Mouse (Mus musculus) testis, adult 2 months (tissue): Measurements from ENCODE around the gene Tpp1. TPM values are rescaled to one million over a fixed set of nuclear protein-coding genes. Genes with fewer than 3 reads are reported as not detected.

Experiments
- H3K27ac ChIP-seq: fragments of 200-500 bp; 2 replicates; pipeline ENCODE4 v1.5.1; 2012; ENCODE audit warnings: low read depth, low read length; ENCODE audit not compliant: control insufficient read depth, insufficient read depth
- H3K27me3 ChIP-seq: fragments of 200-500 bp; 2 replicates; pipeline ENCODE4 v1.6.1; 2012; ENCODE audit warnings: mild to moderate bottlenecking, low read length, moderate library complexity; ENCODE audit not compliant: control insufficient read depth, insufficient read depth
- H3K36me3 ChIP-seq: fragments of 200-500 bp; 2 replicates; pipeline ENCODE4 v1.6.1; 2012; ENCODE audit warnings: mild to moderate bottlenecking, low read length; ENCODE audit not compliant: control insufficient read depth, insufficient read depth
- H3K4me1 ChIP-seq: fragments of 200-500 bp; 2 replicates; pipeline ENCODE4 v1.6.1; 2012; ENCODE audit warnings: low read length; ENCODE audit not compliant: control insufficient read depth, insufficient read depth
- H3K4me3 ChIP-seq: fragments of 200-500 bp; 2 replicates; pipeline ENCODE4 v1.5.1; 2012; ENCODE audit warnings: low read depth, mild to moderate bottlenecking, low read length, moderate library complexity, mixed read lengths; ENCODE audit not compliant: control insufficient read depth
- CTCF ChIP-seq: fragments of 200-500 bp; IDR thresholded peaks from 2 replicates; pipeline ENCODE4 v1.5.1; 2012; ENCODE audit warnings: low read depth, mild to moderate bottlenecking, inconsistent platforms, low read length, moderate library complexity; ENCODE audit not compliant: control insufficient read depth, insufficient read depth, insufficient replicate concordance
- POLR2A ChIP-seq: fragments of 200-500 bp; IDR thresholded peaks from 2 replicates; pipeline ENCODE4 v1.6.1; 2012; ENCODE audit warnings: low read depth, mild to moderate bottlenecking, inconsistent platforms, low read length, moderate library complexity; ENCODE audit not compliant: control insufficient read depth
- polyA plus RNA-seq: library from polyadenylated mRNA; depleted of rRNA; stranded (reverse); fragments of >200 nt; gene quantifications from 2 replicates; pipeline ENCODE4 v1.2.3, GENCODE M21; 2012

Gene Tpp1
- polyA plus RNA-seq, 1 experiment, result 10.5 TPM

DNA sequence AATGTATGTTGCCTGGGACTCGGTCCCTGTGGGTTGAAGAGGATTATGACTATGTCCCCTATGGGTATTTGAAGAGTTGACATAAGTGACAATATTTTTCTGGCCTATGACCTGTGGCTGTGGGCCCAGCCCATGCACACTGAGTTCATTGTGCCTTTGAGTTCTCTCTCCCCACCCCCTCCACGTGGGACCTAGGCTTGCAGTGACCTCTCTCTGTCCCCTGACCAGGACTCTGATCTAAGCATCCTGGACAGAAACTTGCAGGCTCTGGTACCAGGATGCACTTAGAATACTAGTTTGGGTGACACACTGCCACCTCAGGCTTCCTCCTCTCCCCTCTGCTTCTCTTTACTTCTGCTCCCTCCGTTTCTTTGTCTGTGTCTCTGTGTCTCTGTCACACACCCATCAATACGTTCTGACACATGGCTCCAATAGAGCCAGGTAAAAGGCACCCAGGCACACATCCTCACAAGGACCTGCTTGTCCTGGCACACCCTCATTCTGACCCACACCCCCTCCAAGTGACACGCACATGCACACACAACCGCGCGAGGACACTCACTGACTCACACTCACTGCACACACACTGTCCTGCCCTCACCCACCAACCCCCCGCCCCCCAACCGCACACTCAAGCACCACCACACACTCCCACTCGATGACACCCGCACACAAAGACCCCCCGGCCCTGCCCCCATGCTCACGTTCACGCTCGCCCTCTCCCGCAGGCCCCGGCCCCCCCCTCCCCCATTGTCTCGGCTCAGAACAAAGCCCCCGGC lies 34.7 kb upstream of the Tpp1 start:
- no peak for TF ChIP-seq POLR2A
- TF ChIP-seq CTCF, result no peak
- Histone ChIP-seq H3K36me3 (no peaks in the 10 kb centered on the region), H3K4me1 (peaks cover 10% of the 10 kb centered on the region), H3K27me3 (peaks cover 4% of the 10 kb centered on the region; the same call in 1 of the 2 replicates), H3K4me3 (peak overlapping the region; percentile 83), H3K27ac (no peak overlapping the region)

DNA sequence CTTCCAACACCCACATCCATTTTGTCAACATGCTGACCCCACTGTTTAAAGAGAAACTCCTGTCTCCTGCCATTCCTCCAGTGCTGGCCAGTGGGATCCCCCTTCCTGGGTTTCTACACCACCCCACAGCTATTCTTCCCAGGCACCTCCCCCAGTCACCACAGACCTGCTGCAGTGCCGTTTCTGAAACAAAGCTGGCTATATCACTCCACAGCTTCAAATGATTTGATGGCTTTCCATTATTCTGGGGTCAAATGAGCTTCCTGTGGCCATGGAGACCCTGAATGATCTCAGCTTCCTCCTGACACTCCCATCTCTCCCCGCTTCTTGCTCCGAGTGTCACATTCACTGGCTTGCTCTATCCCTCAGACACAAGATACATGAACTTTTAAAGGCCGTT lies 32.5 kb upstream of the Tpp1 start:
- TF ChIP-seq POLR2A (no peak), CTCF (no peak)
- no peak overlapping the region for H3K27ac ChIP-seq
- no peak overlapping the region for H3K4me3 ChIP-seq
- peaks cover 10% of the 10 kb centered on the region for H3K4me1 ChIP-seq
- no peaks in the 10 kb centered on the region for H3K36me3 ChIP-seq
- peaks cover 4% of the 10 kb centered on the region; the same call in 1 of the 2 replicates for H3K27me3 ChIP-seq

DNA sequence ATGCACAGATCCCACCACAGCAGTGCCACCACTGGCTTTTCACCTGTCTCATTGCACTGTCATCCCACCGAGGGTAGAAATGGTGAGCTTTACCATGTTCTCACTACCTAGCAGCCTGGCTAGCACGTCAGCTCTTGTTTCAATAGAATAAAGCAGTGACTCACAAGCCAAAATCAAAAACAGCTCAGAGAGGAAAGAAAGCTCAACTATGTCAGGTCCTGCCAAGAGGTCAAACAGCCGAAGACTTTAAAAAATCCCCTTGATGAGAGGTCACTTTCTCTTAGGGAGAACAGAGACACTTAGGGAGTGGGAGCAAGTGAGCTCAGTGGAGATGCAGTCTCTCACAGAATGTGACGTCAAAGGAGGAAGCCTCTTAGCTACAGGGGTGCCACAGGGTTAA lies 31.8 kb upstream of the Tpp1 start:
- Histone ChIP-seq H3K27me3 (peaks cover 4% of the 10 kb centered on the region; the same call in 1 of the 2 replicates), H3K36me3 (no peaks in the 10 kb centered on the region), H3K27ac (no peak overlapping the region), H3K4me3 (no peak overlapping the region), H3K4me1 (peaks cover 10% of the 10 kb centered on the region)
- no peak for TF ChIP-seq POLR2A
- no peak for TF ChIP-seq CTCF

DNA sequence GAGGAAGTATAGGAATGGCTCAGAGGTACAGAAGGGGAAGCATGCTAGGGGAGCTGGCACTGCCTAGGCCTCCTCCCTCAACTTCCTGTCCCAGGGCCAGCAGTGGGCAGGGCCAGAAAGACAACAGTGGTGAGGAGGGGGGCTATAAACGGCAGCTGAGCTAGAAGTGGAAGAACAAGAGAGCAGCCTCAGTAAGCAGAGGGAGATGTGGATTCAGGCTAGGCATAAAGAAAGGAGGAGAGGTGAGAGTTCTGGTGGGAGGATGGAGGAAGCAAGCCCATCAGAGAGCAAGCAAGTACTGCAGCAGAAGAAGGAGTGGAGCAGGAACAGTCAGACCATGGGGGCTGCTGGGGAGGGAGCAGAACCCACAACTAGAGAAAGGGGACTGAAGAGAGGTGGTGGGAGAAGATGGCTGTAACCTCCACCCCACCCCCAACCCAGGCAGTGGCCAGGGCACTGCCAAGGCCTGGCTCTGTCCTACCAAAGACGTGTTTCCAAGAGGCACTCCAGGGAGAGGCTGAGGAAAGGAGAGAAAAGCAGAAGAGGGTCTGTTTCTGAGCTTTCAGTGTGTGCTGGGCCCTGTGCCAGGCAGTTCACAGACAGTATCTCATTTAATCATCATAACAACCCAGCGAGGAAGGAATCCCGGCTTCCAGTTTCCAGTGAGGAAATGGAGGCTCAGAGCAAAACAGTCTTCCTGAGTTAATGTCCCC lies 26.7 kb upstream of the Tpp1 start:
- Histone ChIP-seq H3K27me3 (no peaks in the 10 kb centered on the region), H3K27ac (no peak overlapping the region), H3K4me3 (no peak overlapping the region), H3K36me3 (no peaks in the 10 kb centered on the region), H3K4me1 (no peaks in the 10 kb centered on the region; the same call in 1 of the 2 replicates)
- no peak for TF ChIP-seq POLR2A
- TF ChIP-seq CTCF, result no peak

DNA sequence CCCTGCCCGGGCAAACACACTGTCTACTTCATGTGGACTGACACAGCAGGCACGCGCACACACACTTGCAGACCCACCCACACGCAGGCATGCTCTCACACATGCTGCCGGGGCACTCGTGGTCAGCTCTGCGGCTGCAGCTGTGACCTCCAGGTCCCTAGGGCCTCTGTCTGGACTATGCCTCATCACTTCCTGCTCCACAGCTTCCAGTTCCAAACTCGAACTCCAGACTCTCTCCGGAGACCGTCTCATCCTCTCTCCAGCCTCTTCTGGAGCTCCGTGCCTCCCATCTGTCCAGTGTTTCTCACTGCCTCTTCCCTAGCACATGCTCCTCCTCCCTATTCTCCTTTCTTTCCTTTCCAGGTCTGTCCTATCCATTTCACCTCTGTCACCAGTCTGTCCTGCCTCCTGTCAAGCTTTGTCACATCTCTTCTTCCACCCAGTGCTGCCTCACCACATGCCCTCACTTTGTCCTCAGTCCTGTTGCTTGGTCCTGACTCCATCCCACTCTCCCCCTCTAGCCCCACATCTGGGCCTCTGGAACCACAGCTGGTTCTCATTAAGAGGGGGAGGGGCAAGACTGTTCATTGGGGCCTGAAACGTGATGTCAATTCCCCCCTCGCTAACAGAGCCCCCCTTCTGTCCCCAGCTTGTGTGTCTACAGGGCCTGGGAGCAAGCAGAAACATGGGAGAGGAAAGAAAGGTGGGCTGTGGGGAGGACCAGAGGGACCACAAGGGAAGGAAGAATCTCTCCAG lies 25.9 kb upstream of the Tpp1 start:
- no peaks in the 10 kb centered on the region for H3K27me3 ChIP-seq
- no peak overlapping the region for H3K27ac ChIP-seq
- no peaks in the 10 kb centered on the region for H3K36me3 ChIP-seq
- TF ChIP-seq POLR2A (no peak), CTCF (no peak)
- H3K4me1 ChIP-seq, result no peaks in the 10 kb centered on the region; the same call in 1 of the 2 replicates
- no peak overlapping the region for H3K4me3 ChIP-seq

DNA sequence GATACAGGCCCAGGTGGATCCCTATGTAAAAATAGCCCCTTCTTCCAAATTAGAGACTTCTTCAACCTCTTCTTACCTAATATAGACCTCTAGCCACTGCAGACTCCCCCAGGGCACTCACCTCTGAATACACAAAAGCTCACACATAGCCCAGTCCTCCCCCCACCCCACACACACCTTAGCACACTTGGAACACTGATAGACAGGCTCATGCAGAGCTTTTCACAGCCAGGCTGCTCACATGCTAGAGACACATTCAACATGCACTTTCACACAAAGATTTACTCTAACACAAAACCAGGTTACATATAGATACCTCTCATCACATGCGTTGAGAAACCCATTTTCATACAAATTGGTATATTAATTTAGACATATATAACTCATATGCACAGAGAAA lies 25.3 kb upstream of the Tpp1 start:
- H3K27me3 ChIP-seq, result no peaks in the 10 kb centered on the region
- no peak overlapping the region for H3K4me3 ChIP-seq
- TF ChIP-seq POLR2A, result no peak
- TF ChIP-seq CTCF, result no peak
- no peak overlapping the region for H3K27ac ChIP-seq
- no peaks in the 10 kb centered on the region for H3K36me3 ChIP-seq
- no peaks in the 10 kb centered on the region; the same call in 1 of the 2 replicates for H3K4me1 ChIP-seq

DNA sequence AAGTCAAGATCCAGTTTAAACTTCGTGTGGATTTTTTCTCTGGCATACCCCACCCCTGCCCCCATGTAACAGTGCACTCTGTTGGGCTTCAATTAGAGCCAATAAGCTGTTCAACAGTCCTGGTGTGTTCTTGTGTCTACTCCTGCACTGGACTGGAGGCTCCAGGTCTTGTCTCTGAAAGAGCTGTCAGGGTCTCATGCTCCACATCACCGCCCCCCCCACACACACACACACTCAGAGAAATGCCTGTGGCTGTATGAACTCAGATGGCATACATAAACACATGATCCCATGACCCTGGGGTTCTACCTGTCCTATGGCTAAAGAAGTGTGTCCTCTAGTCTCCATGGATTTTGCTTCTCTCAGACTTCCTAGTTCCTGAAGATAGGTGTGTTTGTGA lies 24.0 kb upstream of the Tpp1 start:
- TF ChIP-seq CTCF, result no peak
- TF ChIP-seq POLR2A, result no peak
- H3K27me3 ChIP-seq, result no peaks in the 10 kb centered on the region
- no peak overlapping the region for H3K4me3 ChIP-seq
- H3K27ac ChIP-seq, result no peak overlapping the region
- H3K36me3 ChIP-seq, result no peaks in the 10 kb centered on the region
- H3K4me1 ChIP-seq, result no peaks in the 10 kb centered on the region; the same call in 1 of the 2 replicates
